Mouse (Mus musculus) lung, embryonic 15.5 days (tissue): Measurements from ENCODE around the gene Zranb1. TPM values are rescaled to one million over a fixed set of nuclear protein-coding genes. Genes with fewer than 3 reads are reported as not detected.

Source experiments
- ATAC-seq: fragments of 200-750 bp; cut with Nextera tagmentation; 2 replicates; pipeline ENCODE4 v1.8.0; 2017; ENCODE audit warnings: moderate number of reproducible peaks, borderline replicate concordance; ENCODE audit not compliant: low FRiP score, low TSS enrichment; ENCODE audit errors: extremely low read depth
- H3K27ac ChIP-seq: fragments of 300-500 bp; sonication (generic); 2 replicates; pipeline ENCODE4 v1.5.1; 2015; ENCODE audit warnings: moderate library complexity, mild to moderate bottlenecking, inconsistent platforms
- H3K27me3 ChIP-seq: fragments of 300-500 bp; sonication (generic); 2 replicates; pipeline ENCODE4 v1.6.1; 2015; ENCODE audit warnings: inconsistent platforms
- H3K36me3 ChIP-seq: fragments of 300-500 bp; sonication (generic); 2 replicates; pipeline ENCODE4 v1.6.1; 2015; ENCODE audit warnings: inconsistent platforms
- H3K4me1 ChIP-seq: fragments of 300-500 bp; sonication (generic); 2 replicates; pipeline ENCODE4 v1.6.1; 2015; ENCODE audit warnings: inconsistent platforms
- H3K4me2 ChIP-seq: fragments of 300-500 bp; sonication (generic); 2 replicates; pipeline ENCODE4 v1.6.1; 2015; ENCODE audit warnings: inconsistent platforms, mild to moderate bottlenecking, moderate library complexity
- H3K4me3 ChIP-seq: fragments of 300-500 bp; sonication (generic); 2 replicates; pipeline ENCODE4 v1.5.1; 2015; ENCODE audit warnings: mild to moderate bottlenecking, inconsistent platforms
- H3K9ac ChIP-seq: fragments of 300-500 bp; sonication (generic); 2 replicates; pipeline ENCODE4 v1.6.1; 2015; ENCODE audit warnings: inconsistent platforms
- H3K9me3 ChIP-seq: fragments of 300-500 bp; sonication (generic); 2 replicates; pipeline ENCODE4 v1.6.1; 2016; ENCODE audit warnings: inconsistent platforms
- WGBS: fragments of 180-500 bp; shearing (Covaris S2); methylation state at CpG from one replicate; pipeline ENCODE4 v1.1.7; 2015; 5-methylcytosine and 5-hydroxymethylcytosine counted together
- polyA plus RNA-seq: library from polyadenylated mRNA; unstranded; fragments of >200 nt; fragmentation: Nextera tagmentation; extraction: Ambion mirVana; gene quantifications from 2 replicates; pipeline ENCODE4 v1.2.1, GENCODE M21; 2015

The Zranb1 gene
- polyA plus RNA-seq, 1 experiment from 2014 or later: 10.8 TPM

GRCm38 (mm10) chr7:132893336-132893735, 37.6 kb upstream of the Zranb1 start:
- WGBS: 82% methylated on average over 1 of the region's 1 CpGs
- no peaks in the 10 kb centered on the region for H3K36me3 ChIP-seq
- no peaks in the 10 kb centered on the region for H3K27me3 ChIP-seq
- no peak overlapping the region for H3K4me2 ChIP-seq
- H3K4me3 ChIP-seq: no peak overlapping the region
- no peak for ATAC-seq
- no peak overlapping the region for H3K27ac ChIP-seq
- H3K9me3 ChIP-seq: no peaks in the 10 kb centered on the region
- no peak overlapping the region for H3K9ac ChIP-seq
- peaks cover 7% of the 10 kb centered on the region; the same call in 1 of the 2 replicates for H3K4me1 ChIP-seq

- 37% methylated on average over 7 of the region's 7 CpGs for WGBS
- no peaks in the 10 kb centered on the region for H3K36me3 ChIP-seq
- H3K27ac ChIP-seq: no peak overlapping the region
- H3K9me3 ChIP-seq: no peaks in the 10 kb centered on the region
- peak; percentile 27; the same call in 1 of the 2 replicates for ATAC-seq
- H3K4me1 ChIP-seq: peaks cover 7% of the 10 kb centered on the region; the same call in 1 of the 2 replicates
- H3K9ac ChIP-seq: no peak overlapping the region
- H3K4me3 ChIP-seq: no peak overlapping the region
- no peaks in the 10 kb centered on the region for H3K27me3 ChIP-seq
- H3K4me2 ChIP-seq: no peak overlapping the region
Measured at GRCm38 (mm10) chr7:132894841-132895555, 35.9 kb upstream of the Zranb1 start.

- Histone ChIP-seq H3K27ac (no peak overlapping the region), H3K4me1 (peaks cover 10% of the 10 kb centered on the region; the same call in 1 of the 2 replicates), H3K36me3 (no peaks in the 10 kb centered on the region), H3K9ac (no peak overlapping the region), H3K27me3 (no peaks in the 10 kb centered on the region), H3K4me3 (no peak overlapping the region), H3K9me3 (no peaks in the 10 kb centered on the region), H3K4me2 (no peak overlapping the region)
- no peak for ATAC-seq
- WGBS: 83% methylated on average over 9 of the region's 9 CpGs
Measured at GRCm38 (mm10) chr7:132896206-132896815, 34.6 kb upstream of the Zranb1 start.

DNA sequence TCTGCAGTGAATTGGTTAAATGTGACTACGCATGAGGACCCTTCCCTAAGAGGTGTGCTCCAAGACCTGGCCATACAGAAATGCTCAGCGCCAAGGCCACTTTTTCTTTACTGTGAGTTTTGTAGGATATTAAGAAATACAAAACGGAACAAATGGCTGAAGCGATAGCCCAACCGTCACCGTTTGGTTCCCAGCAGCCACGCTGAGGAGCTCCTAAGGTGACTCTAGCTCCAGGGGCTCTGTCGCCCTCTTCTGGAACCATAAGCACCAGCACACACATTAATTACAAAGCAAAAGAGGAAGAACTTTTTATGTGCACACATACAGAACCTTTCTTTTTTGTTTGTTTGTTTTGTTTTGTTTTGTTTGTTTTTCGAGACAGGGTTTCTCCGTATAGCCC, 33.7 kb upstream of the Zranb1 start:
- Histone ChIP-seq H3K9ac (no peak overlapping the region), H3K4me2 (no peak overlapping the region), H3K4me3 (no peak overlapping the region), H3K4me1 (peaks cover 10% of the 10 kb centered on the region; the same call in 1 of the 2 replicates), H3K27me3 (no peaks in the 10 kb centered on the region), H3K9me3 (no peaks in the 10 kb centered on the region), H3K27ac (no peak overlapping the region), H3K36me3 (no peaks in the 10 kb centered on the region)
- 77% methylated on average over 10 of the region's 10 CpGs for whole genome bisulfite sequencing
- ATAC-seq: no peak

DNA sequence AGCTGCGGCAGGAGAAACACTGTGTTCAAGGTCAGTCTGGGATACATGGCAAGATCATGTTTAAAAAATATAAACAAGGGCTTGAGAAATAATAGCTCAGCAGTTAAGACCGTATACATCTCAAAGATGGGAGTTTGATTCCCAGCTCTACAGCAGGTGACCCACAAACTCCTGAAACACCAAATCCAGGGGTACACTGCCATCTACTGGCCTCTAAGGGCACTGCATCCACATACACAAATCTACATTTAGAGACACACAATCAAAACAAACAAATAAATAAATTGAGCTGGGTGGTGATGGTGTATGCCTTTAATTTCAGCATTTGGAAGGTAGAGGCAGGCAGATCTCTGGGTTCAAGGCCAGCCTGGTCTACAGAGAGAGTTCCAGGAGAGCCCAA, 32.7 kb upstream of the Zranb1 start:
- H3K4me3 ChIP-seq: no peak overlapping the region
- no peak overlapping the region for H3K27ac ChIP-seq
- 85% methylated on average over 2 of the region's 2 CpGs for WGBS
- H3K27me3 ChIP-seq: no peaks in the 10 kb centered on the region
- H3K36me3 ChIP-seq: no peaks in the 10 kb centered on the region
- H3K9ac ChIP-seq: no peak overlapping the region
- no peak for ATAC-seq
- H3K4me2 ChIP-seq: no peak overlapping the region
- H3K4me1 ChIP-seq: peaks cover 10% of the 10 kb centered on the region; the same call in 1 of the 2 replicates
- no peaks in the 10 kb centered on the region for H3K9me3 ChIP-seq

GRCm38 (mm10) chr7:132900826-132901531, 30.0 kb upstream of the Zranb1 start:
- no peaks in the 10 kb centered on the region for H3K27me3 ChIP-seq
- ATAC-seq: peak; percentile 57; the same call in 1 of the 2 replicates
- no peak overlapping the region for H3K4me2 ChIP-seq
- H3K4me1 ChIP-seq: 0 out of 2 replicates have a peak, but pooled peaks cover 4% of the 10 kb centered on the region
- no peaks in the 10 kb centered on the region for H3K9me3 ChIP-seq
- H3K9ac ChIP-seq: no peak overlapping the region
- no peak overlapping the region for H3K4me3 ChIP-seq
- H3K36me3 ChIP-seq: no peaks in the 10 kb centered on the region
- no peak overlapping the region for H3K27ac ChIP-seq
- 36% methylated on average over 2 of the region's 2 CpGs for WGBS

- 56% methylated on average over 3 of the region's 3 CpGs for WGBS
- no peaks in the 10 kb centered on the region for H3K27me3 ChIP-seq
- ATAC-seq: no peak
- no peak overlapping the region for H3K27ac ChIP-seq
- H3K4me2 ChIP-seq: no peak overlapping the region
- no peak overlapping the region for H3K9ac ChIP-seq
- 0 out of 2 replicates have a peak, but pooled peaks cover 4% of the 10 kb centered on the region for H3K4me1 ChIP-seq
- no peaks in the 10 kb centered on the region for H3K36me3 ChIP-seq
- no peaks in the 10 kb centered on the region for H3K9me3 ChIP-seq
- no peak overlapping the region for H3K4me3 ChIP-seq
Measured at GRCm38 (mm10) chr7:132903796-132904195, 27.1 kb upstream of the Zranb1 start.

GRCm38 (mm10) chr7:132921971-132922370, 9.0 kb upstream of the Zranb1 start:
- no peaks in the 10 kb centered on the region for H3K9me3 ChIP-seq
- no peak overlapping the region for H3K4me3 ChIP-seq
- no peak overlapping the region for H3K9ac ChIP-seq
- no peaks in the 10 kb centered on the region for H3K4me1 ChIP-seq
- ATAC-seq: no peak
- H3K36me3 ChIP-seq: no peaks in the 10 kb centered on the region
- H3K27ac ChIP-seq: no peak overlapping the region
- no peak overlapping the region for H3K4me2 ChIP-seq
- WGBS: 28% methylated on average over 3 of the region's 3 CpGs
- H3K27me3 ChIP-seq: no peaks in the 10 kb centered on the region

- Histone ChIP-seq H3K4me3 (no peak overlapping the region), H3K4me1 (peaks cover 2% of the 10 kb centered on the region; the same call in 1 of the 2 replicates), H3K36me3 (no peaks in the 10 kb centered on the region), H3K9me3 (no peaks in the 10 kb centered on the region), H3K4me2 (no peak overlapping the region), H3K27ac (no peak overlapping the region), H3K27me3 (no peaks in the 10 kb centered on the region), H3K9ac (no peak overlapping the region)
- ATAC-seq: no peak
- WGBS: 66% methylated on average over 2 of the region's 2 CpGs
Measured at GRCm38 (mm10) chr7:132925227-132925626, 5.7 kb upstream of the Zranb1 start.

DNA sequence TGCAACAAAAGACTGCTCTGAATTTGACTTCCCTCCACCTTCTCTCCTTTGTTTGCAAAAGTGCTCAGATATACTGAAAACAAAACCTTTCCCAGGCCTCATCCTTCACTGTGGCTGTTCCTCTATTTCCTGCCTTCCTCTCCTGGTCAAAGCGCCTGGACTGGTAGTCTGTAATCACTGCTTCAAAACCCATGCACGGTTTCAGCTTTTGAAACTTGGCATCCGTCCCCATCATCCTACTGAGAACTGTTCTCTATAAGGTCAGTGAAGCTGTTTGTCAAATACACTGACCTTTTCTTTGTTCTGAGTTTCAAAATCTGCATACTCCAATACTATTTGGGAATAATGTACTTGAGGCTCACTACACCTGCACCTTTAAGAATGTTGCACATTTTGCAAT, 3.7 kb upstream of the Zranb1 start:
- H3K27ac ChIP-seq: no peak overlapping the region
- ATAC-seq: no peak
- H3K9ac ChIP-seq: no peak overlapping the region
- no peaks in the 10 kb centered on the region for H3K9me3 ChIP-seq
- no peak overlapping the region for H3K4me3 ChIP-seq
- H3K4me1 ChIP-seq: peaks cover 4% of the 10 kb centered on the region; the same call in 1 of the 2 replicates
- no peaks in the 10 kb centered on the region for H3K27me3 ChIP-seq
- H3K36me3 ChIP-seq: no peaks in the 10 kb centered on the region
- H3K4me2 ChIP-seq: no peak overlapping the region
- WGBS: 52% methylated on average over 3 of the region's 3 CpGs

GRCm38 (mm10) chr7:132930055-132930454, 887 bp upstream of the Zranb1 start:
- no peak for ATAC-seq

More at GRCm38 (mm10) chr7:132930055-132930454, 887 bp upstream of the Zranb1 start:
- WGBS: 80% methylated on average over 5 of the region's 5 CpGs
- Histone ChIP-seq H3K9me3 (no peaks in the 10 kb centered on the region), H3K27me3 (no peaks in the 10 kb centered on the region), H3K36me3 (no peaks in the 10 kb centered on the region), H3K4me3 (peak overlapping the region; percentile 88), H3K4me2 (peak overlapping the region; percentile 64), H3K4me1 (peaks cover 11% of the 10 kb centered on the region), H3K9ac (peak overlapping the region; percentile 87; the same call in 1 of the 2 replicates), H3K27ac (no peak overlapping the region)
